ENCODE assay signal across 15 mouse cellular contexts in genomic region chr16:29884899-29885298, GRCm38 (mm10).
DNase-seq lines count a peak whose midpoint lies in the region; ATAC-seq lines count a peak whose summit lies in the region.
"Had no signal": no experiment of that assay in that cellular context is flagged by ENCODE, and none has a peak within 500 bp of the region (broad histone marks: within the 10 kb centered on the region; RNA-seq: fewer than 3 reads in every experiment).

No protein-coding gene starts in this region.

- H3K9me3 ChIP-seq in heart, embryonic 14.5 days (ENCODE audit: control insufficient read depth, low read length) = no peaks in the 10 kb centered on the region
- no peaks in the 10 kb centered on the region for H3K9me3 ChIP-seq in forebrain, embryonic 14.5 days (replicated peaks; ENCODE audit: control insufficient read depth, low read length)

- ATAC-seq in frontal cortex, adult (ENCODE audit: low TSS enrichment) = peak; percentile 84
- ATAC-seq in heart, embryonic 14.5 days (ENCODE audit: insufficient number of reproducible peaks, insufficient read depth, low FRiP score, low read depth) = no peak
- ATAC-seq in forebrain, embryonic 14.5 days = no peak
- ATAC-seq: Patski had no signal

- no peaks in the 10 kb centered on the region for H3K27me3 ChIP-seq in heart, embryonic 14.5 days (ENCODE audit: control insufficient read depth, insufficient read depth, low read length)
- H3K27me3 ChIP-seq in forebrain, embryonic 14.5 days (replicated peaks; ENCODE audit: control insufficient read depth, insufficient read depth, low read length) = no peaks in the 10 kb centered on the region
- H3K27me3 ChIP-seq: Patski had no signal

- no peak for DNase-seq in frontal cortex, postnatal 10 days (ENCODE audit: low spot score in 2 of 2)
- DNase-seq in right cerebral cortex, postnatal 14 days = peak; percentile 21
- DNase-seq in right cerebral cortex, postnatal 4 days = no peak
- DNase-seq in spleen, postnatal 10 days (ENCODE audit: low spot score in 2 of 2) = no peak
- no peak for DNase-seq in forebrain, embryonic 14.5 days (ENCODE audit: low spot score)
- no peak for DNase-seq in embryo, embryonic 10.5 days (ENCODE audit: low spot score)
- DNase-seq: adrenal gland, postnatal 36 days; cerebellum, adult 18-20 months; kidney, adult 11 months; thymus, adult 2 months had no signal

- no peak overlapping the region for H3K4me2 ChIP-seq in heart, embryonic 14.5 days (ENCODE audit: low read length)
- no peak overlapping the region for H3K4me2 ChIP-seq in forebrain, embryonic 14.5 days (ENCODE audit: low read length)

- H3K27ac ChIP-seq in heart, embryonic 14.5 days (replicated peaks in 1 of 2; ENCODE audit: control insufficient read depth in 1 of 2, insufficient read depth in 1 of 2, low read depth in 2 of 2, low read length in 2 of 2) = no peak overlapping the region
- no peak overlapping the region for H3K27ac ChIP-seq in forebrain, embryonic 14.5 days (ENCODE audit: low read depth, low read length)
- H3K27ac ChIP-seq: liver, embryonic 14.5 days had no signal

- H3K36me3 ChIP-seq in heart, embryonic 14.5 days (ENCODE audit: control insufficient read depth, insufficient read depth, low read length) = no peaks in the 10 kb centered on the region
- H3K36me3 ChIP-seq in forebrain, embryonic 14.5 days (ENCODE audit: control insufficient read depth, insufficient read depth, low read length) = no peaks in the 10 kb centered on the region

- WGBS in heart, embryonic 14.5 days = 69% methylated on average over 4 of the region's 4 CpGs
- 79% methylated on average over 4 of the region's 4 CpGs for WGBS in forebrain, embryonic 14.5 days

- no peak overlapping the region for H3K4me3 ChIP-seq in heart, embryonic 14.5 days (ENCODE audit: control insufficient read depth in 1 of 2, insufficient read depth in 1 of 2, low read depth in 1 of 2, low read length in 2 of 2)
- H3K4me3 ChIP-seq in forebrain, embryonic 14.5 days (ENCODE audit: low read depth, low read length) = no peak overlapping the region
- H3K4me3 ChIP-seq: erythroblast, embryonic 14.5 days had no signal

- H3K4me1 ChIP-seq in heart, embryonic 14.5 days (ENCODE audit: control insufficient read depth in 2 of 2, insufficient read depth in 2 of 2, low read length in 2 of 2) = peaks cover 43 to 45% of the 10 kb centered on the region in 2 experiments
- H3K4me1 ChIP-seq in forebrain, embryonic 14.5 days (ENCODE audit: control insufficient read depth, insufficient read depth, low read length) = peaks cover 37% of the 10 kb centered on the region

- H3K9ac ChIP-seq in heart, embryonic 14.5 days (ENCODE audit: low read length) = 0 out of 2 replicates have a peak overlapping the region, but pooled peaks have one; percentile 21
- H3K9ac ChIP-seq in forebrain, embryonic 14.5 days (ENCODE audit: low read length) = no peak overlapping the region
- H3K9ac ChIP-seq: liver, embryonic 14.5 days had no signal
